In the genomic region with DNA sequence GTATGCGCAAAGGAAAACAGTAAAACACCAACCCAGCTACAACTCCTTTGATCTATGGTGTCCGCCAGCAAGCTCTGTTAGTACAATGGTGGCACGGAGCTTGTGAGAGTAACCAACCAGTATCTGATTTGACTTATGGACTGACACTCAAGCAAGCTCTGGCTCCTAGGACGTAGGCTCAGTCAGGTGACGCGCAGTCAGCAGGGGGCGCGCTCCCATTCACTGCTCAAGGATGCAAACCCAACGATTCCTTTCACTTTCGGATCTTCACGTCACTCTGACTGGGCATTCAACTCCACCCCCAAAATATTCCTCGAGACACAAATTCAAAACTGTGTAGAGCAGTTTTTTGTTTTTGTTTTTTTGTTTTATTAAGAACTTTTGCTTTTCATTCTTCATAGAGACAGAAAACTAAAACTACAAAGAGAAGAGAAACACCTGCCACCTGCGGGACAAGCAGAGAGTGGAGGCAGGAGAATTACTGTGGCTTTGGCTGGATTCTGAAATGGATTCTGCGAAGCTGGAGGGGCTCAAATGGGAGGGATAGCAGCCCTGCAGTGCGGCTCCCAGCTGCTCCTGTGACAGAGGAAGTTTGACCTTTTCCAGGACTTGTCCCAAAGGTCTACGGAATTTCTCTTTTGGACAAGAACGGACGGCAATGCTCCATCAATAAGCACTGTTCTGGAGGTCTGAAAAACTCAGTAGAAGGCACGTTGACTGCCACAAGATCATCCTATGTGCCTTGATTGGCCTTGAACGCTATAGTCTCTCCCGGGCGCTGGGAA, we compare ENCODE assay signal across 8 mouse cellular contexts. TPM values are rescaled to one million over a fixed set of nuclear protein-coding genes. Genes with fewer than 3 reads are reported as not detected.
DNase-seq lines count a peak whose midpoint lies in the region; ATAC-seq and TF ChIP-seq lines count a peak whose summit lies in the region.

No protein-coding gene starts in this region.

- H3K36me3 ChIP-seq in forebrain, embryonic 12.5 days (replicated peaks): no peaks in the 10 kb centered on the region
- no peaks in the 10 kb centered on the region for H3K36me3 ChIP-seq in heart, postnatal 0 days (replicated peaks; ENCODE audit: control insufficient read depth, insufficient read depth, low read length)
- H3K36me3 ChIP-seq in liver, embryonic 15.5 days (replicated peaks): no peaks in the 10 kb centered on the region
- H3K36me3 ChIP-seq in neural tube, embryonic 11.5 days (ENCODE audit: control insufficient read depth, insufficient read depth, low read length): no peaks in the 10 kb centered on the region
- no peaks in the 10 kb centered on the region for H3K36me3 ChIP-seq in stomach, embryonic 16.5 days (ENCODE audit: control insufficient read depth, insufficient read depth, low read length)

- no peaks in the 10 kb centered on the region for H3K9me3 ChIP-seq in forebrain, embryonic 12.5 days
- H3K9me3 ChIP-seq in heart, postnatal 0 days (replicated peaks; ENCODE audit: control insufficient read depth, low read length): no peaks in the 10 kb centered on the region
- no peaks in the 10 kb centered on the region for H3K9me3 ChIP-seq in liver, embryonic 15.5 days (replicated peaks)
- H3K9me3 ChIP-seq in neural tube, embryonic 11.5 days (ENCODE audit: control insufficient read depth, low read length): no peaks in the 10 kb centered on the region
- H3K9me3 ChIP-seq in stomach, embryonic 16.5 days (replicated peaks; ENCODE audit: control insufficient read depth, low read length): no peaks in the 10 kb centered on the region

- no peak overlapping the region for H3K27ac ChIP-seq in forebrain, embryonic 12.5 days
- no peak overlapping the region for H3K27ac ChIP-seq in heart, postnatal 0 days (ENCODE audit: low read depth)
- no peak overlapping the region for H3K27ac ChIP-seq in liver, embryonic 15.5 days (replicated peaks)
- H3K27ac ChIP-seq in neural tube, embryonic 11.5 days (ENCODE audit: low read depth, low read length): no peak overlapping the region
- no peak overlapping the region for H3K27ac ChIP-seq in stomach, embryonic 16.5 days (ENCODE audit: low read length)

- peak overlapping the region; percentile 18 for H3K4me3 ChIP-seq in forebrain, embryonic 12.5 days (replicated peaks)
- peak overlapping the region; percentile 48 for H3K4me3 ChIP-seq in heart, postnatal 0 days (ENCODE audit: low read depth, low read length)
- peak overlapping the region; percentile 60 for H3K4me3 ChIP-seq in liver, embryonic 15.5 days (replicated peaks)
- H3K4me3 ChIP-seq in neural tube, embryonic 11.5 days (ENCODE audit: low read depth, low read length): 0 out of 2 replicates have a peak overlapping the region, but pooled peaks have one; percentile 1
- H3K4me3 ChIP-seq in stomach, embryonic 16.5 days (replicated peaks; ENCODE audit: low read length): peak overlapping the region; percentile 46

- H3K27me3 ChIP-seq in forebrain, embryonic 12.5 days: no peaks in the 10 kb centered on the region
- no peaks in the 10 kb centered on the region for H3K27me3 ChIP-seq in heart, postnatal 0 days (ENCODE audit: control insufficient read depth, insufficient read depth, low read length)
- H3K27me3 ChIP-seq in liver, embryonic 15.5 days: 0 out of 2 replicates have a peak, but pooled peaks cover 3% of the 10 kb centered on the region
- no peaks in the 10 kb centered on the region for H3K27me3 ChIP-seq in neural tube, embryonic 11.5 days (ENCODE audit: control insufficient read depth, insufficient read depth, low read length)
- H3K27me3 ChIP-seq in stomach, embryonic 16.5 days (ENCODE audit: control insufficient read depth, insufficient read depth, low read length): no peaks in the 10 kb centered on the region

- 0 out of 2 replicates have a peak, but pooled peaks have one; percentile 20 for TF ChIP-seq EP300 in heart, postnatal 0 days (IDR thresholded peaks at IDR 0.05; ENCODE audit: low read depth)

- peak; percentile 87 for DNase-seq in ES-CJ7 (ENCODE audit: low read depth, low spot score)
- DNase-seq in c-Kit-positive CD71-positive TER-119-positive erythroid progenitor cells, embryonic 14.5 days (ENCODE audit: low spot score): peak; percentile 90
- peak; percentile 87 for DNase-seq in heart, postnatal 0 days (ENCODE audit: low spot score)
- DNase-seq in kidney, postnatal 36 days: peak; percentile 87 to 93
- peak; percentile 77 for DNase-seq in neural tube, embryonic 11.5 days (ENCODE audit: low spot score)

- peak; percentile 82 for TF ChIP-seq CTCF in heart, postnatal 0 days (IDR thresholded peaks at IDR 0.05; ENCODE audit: low read depth)

- 0 out of 2 replicates have a peak, but pooled peaks cover 2% of the 10 kb centered on the region for H3K4me1 ChIP-seq in forebrain, embryonic 12.5 days
- no peaks in the 10 kb centered on the region for H3K4me1 ChIP-seq in heart, postnatal 0 days (ENCODE audit: control insufficient read depth, insufficient read depth)
- H3K4me1 ChIP-seq in liver, embryonic 15.5 days (replicated peaks): peaks cover 13% of the 10 kb centered on the region
- H3K4me1 ChIP-seq in neural tube, embryonic 11.5 days (ENCODE audit: control insufficient read depth, insufficient read depth, low read length): no peaks in the 10 kb centered on the region
- peaks cover 4% of the 10 kb centered on the region for H3K4me1 ChIP-seq in stomach, embryonic 16.5 days (ENCODE audit: control insufficient read depth, insufficient read depth, low read length)

- peak overlapping the region; percentile 46 for H3K4me2 ChIP-seq in forebrain, embryonic 12.5 days
- peak overlapping the region; percentile 77 for H3K4me2 ChIP-seq in heart, postnatal 0 days (ENCODE audit: low read depth, low read length)
- peak overlapping the region; percentile 80 for H3K4me2 ChIP-seq in liver, embryonic 15.5 days
- H3K4me2 ChIP-seq in neural tube, embryonic 11.5 days (ENCODE audit: low read depth): peak overlapping the region; percentile 32
- H3K4me2 ChIP-seq in stomach, embryonic 16.5 days (ENCODE audit: low read depth, low read length): peak overlapping the region; percentile 77

- ATAC-seq in forebrain, embryonic 12.5 days (ENCODE audit: low FRiP score): peak; percentile 60
- peak; percentile 89 for ATAC-seq in heart, postnatal 0 days (ENCODE audit: insufficient read depth, low read depth)
- ATAC-seq in liver, embryonic 15.5 days (ENCODE audit: insufficient read depth): peak; percentile 80
- peak; percentile 79 for ATAC-seq in neural tube, embryonic 11.5 days (ENCODE audit: insufficient read depth, low FRiP score, low TSS enrichment)
- ATAC-seq in stomach, embryonic 16.5 days (ENCODE audit: insufficient read depth, low FRiP score): peak; percentile 72

- H3K9ac ChIP-seq in forebrain, embryonic 12.5 days: no peak overlapping the region
- no peak overlapping the region; the same call in 1 of the 2 replicates for H3K9ac ChIP-seq in heart, postnatal 0 days (replicated peaks; ENCODE audit: low read depth, low read length)
- H3K9ac ChIP-seq in liver, embryonic 15.5 days: peak overlapping the region; percentile 43; the same call in 1 of the 2 replicates
- H3K9ac ChIP-seq in neural tube, embryonic 11.5 days (ENCODE audit: low read length): no peak overlapping the region
- H3K9ac ChIP-seq in stomach, embryonic 16.5 days (ENCODE audit: low read length): peak overlapping the region; percentile 59

- WGBS in forebrain, embryonic 12.5 days: 32% methylated on average over 22 of the region's 22 CpGs
- WGBS in heart, postnatal 0 days: 22% methylated on average over 22 of the region's 22 CpGs
- WGBS in liver, embryonic 15.5 days (ENCODE audit: insufficient replicate concordance): 20% methylated on average over 22 of the region's 22 CpGs
- WGBS in neural tube, embryonic 11.5 days: 36% methylated on average over 22 of the region's 22 CpGs
- 26% methylated on average over 22 of the region's 22 CpGs for WGBS in stomach, embryonic 16.5 days

RNA-seq across cellular contexts. Expression of gene Ifna15, which starts 7.7 kb away (rescaled TPM):
- polyA plus RNA-seq in forebrain, embryonic 12.5 days (2016; fragmentation: Nextera tagmentation; extraction: Ambion mirVana): not detected in 2 replicates
- total RNA-seq in heart, postnatal 0 days (2014; rRNA removed; ENCODE audit: low replicate concordance): not detected in 2 replicates
- polyA plus RNA-seq in heart, postnatal 0 days (2015; fragmentation: Nextera tagmentation; extraction: Ambion mirVana): not detected in 2 replicates
- not detected in 2 replicates for polyA plus RNA-seq in liver, embryonic 15.5 days (2015; fragmentation: Nextera tagmentation; extraction: Ambion mirVana)
- polyA plus RNA-seq in neural tube, embryonic 11.5 days (2014; fragmentation: Nextera tagmentation; extraction: Ambion mirVana): not detected in 2 replicates
- polyA plus RNA-seq in stomach, embryonic 16.5 days (2015; fragmentation: Nextera tagmentation; extraction: Ambion mirVana): not detected in 2 replicates

RNA-seq across cellular contexts. Expression of gene Ifna14, which starts 21.2 kb away (rescaled TPM):
- not detected in 2 replicates for polyA plus RNA-seq in forebrain, embryonic 12.5 days (2016; fragmentation: Nextera tagmentation; extraction: Ambion mirVana)
- total RNA-seq in heart, postnatal 0 days (2014; rRNA removed; ENCODE audit: low replicate concordance): not detected in 2 replicates
- polyA plus RNA-seq in heart, postnatal 0 days (2015; fragmentation: Nextera tagmentation; extraction: Ambion mirVana): not detected in 2 replicates
- polyA plus RNA-seq in liver, embryonic 15.5 days (2015; fragmentation: Nextera tagmentation; extraction: Ambion mirVana): not detected in 2 replicates
- polyA plus RNA-seq in neural tube, embryonic 11.5 days (2014; fragmentation: Nextera tagmentation; extraction: Ambion mirVana): not detected in 2 replicates
- not detected in 2 replicates for polyA plus RNA-seq in stomach, embryonic 16.5 days (2015; fragmentation: Nextera tagmentation; extraction: Ambion mirVana)

RNA-seq across cellular contexts. Expression of gene Ifnb1, which starts 27.8 kb away (rescaled TPM):
- polyA plus RNA-seq in forebrain, embryonic 12.5 days (2016; fragmentation: Nextera tagmentation; extraction: Ambion mirVana): not detected in 2 replicates
- not detected in 2 replicates for total RNA-seq in heart, postnatal 0 days (2014; rRNA removed; ENCODE audit: low replicate concordance)
- not detected in 2 replicates for polyA plus RNA-seq in heart, postnatal 0 days (2015; fragmentation: Nextera tagmentation; extraction: Ambion mirVana)
- not detected in 2 replicates for polyA plus RNA-seq in liver, embryonic 15.5 days (2015; fragmentation: Nextera tagmentation; extraction: Ambion mirVana)
- polyA plus RNA-seq in neural tube, embryonic 11.5 days (2014; fragmentation: Nextera tagmentation; extraction: Ambion mirVana): not detected in 2 replicates
- polyA plus RNA-seq in stomach, embryonic 16.5 days (2015; fragmentation: Nextera tagmentation; extraction: Ambion mirVana): not detected in 2 replicates

RNA-seq across cellular contexts. Expression of gene Ifna9, which starts 41.8 kb away (rescaled TPM):
- polyA plus RNA-seq in forebrain, embryonic 12.5 days (2016; fragmentation: Nextera tagmentation; extraction: Ambion mirVana): not detected in 2 replicates
- not detected in 2 replicates for total RNA-seq in heart, postnatal 0 days (2014; rRNA removed; ENCODE audit: low replicate concordance)
- polyA plus RNA-seq in heart, postnatal 0 days (2015; fragmentation: Nextera tagmentation; extraction: Ambion mirVana): not detected in 2 replicates
- polyA plus RNA-seq in liver, embryonic 15.5 days (2015; fragmentation: Nextera tagmentation; extraction: Ambion mirVana): not detected in 2 replicates
- not detected in 2 replicates for polyA plus RNA-seq in neural tube, embryonic 11.5 days (2014; fragmentation: Nextera tagmentation; extraction: Ambion mirVana)
- not detected in 2 replicates for polyA plus RNA-seq in stomach, embryonic 16.5 days (2015; fragmentation: Nextera tagmentation; extraction: Ambion mirVana)

RNA-seq across cellular contexts. Expression of gene Ifna12, which starts 52.8 kb away (rescaled TPM):
- polyA plus RNA-seq in forebrain, embryonic 12.5 days (2016; fragmentation: Nextera tagmentation; extraction: Ambion mirVana): not detected in 2 replicates
- not detected in 2 replicates for total RNA-seq in heart, postnatal 0 days (2014; rRNA removed; ENCODE audit: low replicate concordance)
- not detected in 2 replicates for polyA plus RNA-seq in heart, postnatal 0 days (2015; fragmentation: Nextera tagmentation; extraction: Ambion mirVana)
- not detected in 2 replicates for polyA plus RNA-seq in liver, embryonic 15.5 days (2015; fragmentation: Nextera tagmentation; extraction: Ambion mirVana)
- polyA plus RNA-seq in neural tube, embryonic 11.5 days (2014; fragmentation: Nextera tagmentation; extraction: Ambion mirVana): not detected in 2 replicates
- not detected in 2 replicates for polyA plus RNA-seq in stomach, embryonic 16.5 days (2015; fragmentation: Nextera tagmentation; extraction: Ambion mirVana)

Comparison
In these comparisons a context has a peak if more than half of its experiments do, and no peak if none do; other contexts are left out.
1. H3K4me3 ChIP-seq: peak in every context shown above with its lines; median percentile 60 in liver, embryonic 15.5 days; 48 in heart, postnatal 0 days; 46 in stomach, embryonic 16.5 days; 18 in forebrain, embryonic 12.5 days; 1 in neural tube, embryonic 11.5 days.
2. H3K9ac ChIP-seq: peak in liver, embryonic 15.5 days (single experiment) and stomach, embryonic 16.5 days (single experiment); none in forebrain, embryonic 12.5 days (single experiment), heart, postnatal 0 days (single experiment) and neural tube, embryonic 11.5 days (single experiment).
3. Peak in every context shown above with its lines, with median percentiles within 50 percentile points of each other: DNase-seq, ATAC-seq and H3K4me2 ChIP-seq.